Mouse (Mus musculus) lung, postnatal 10 days (tissue): Measurements from ENCODE around the gene Sh3bp5.
A peak's percentile ranks its signal among the peaks of the same experiment; 100 is the strongest.

ENCODE experiments used
- DNase-seq: peaks from one replicate; pipeline ENCODE4 v3.0.0; 2021

Gene Sh3bp5

DNA sequence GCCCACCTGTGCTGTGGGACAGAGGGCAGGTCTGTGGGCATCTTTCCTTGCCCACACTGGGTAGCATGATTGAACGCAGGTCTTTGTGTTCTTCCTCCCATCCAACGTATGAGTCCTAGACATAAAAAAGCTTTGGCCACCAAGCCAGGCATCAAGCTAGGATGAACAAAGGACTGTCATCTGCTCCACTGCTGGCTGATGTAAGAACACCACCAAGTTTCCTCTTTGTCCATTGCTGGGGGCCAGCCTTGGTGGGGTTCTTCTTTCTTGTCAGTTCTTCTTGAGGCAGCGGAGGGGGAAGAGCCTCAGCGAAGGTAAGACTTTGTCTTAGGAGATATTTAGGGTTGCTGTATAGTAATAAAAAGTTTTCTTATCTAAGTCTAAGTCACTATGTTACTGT, 104.9 kb downstream of the Sh3bp5 start:
- DNase-seq, result no peak

DNA sequence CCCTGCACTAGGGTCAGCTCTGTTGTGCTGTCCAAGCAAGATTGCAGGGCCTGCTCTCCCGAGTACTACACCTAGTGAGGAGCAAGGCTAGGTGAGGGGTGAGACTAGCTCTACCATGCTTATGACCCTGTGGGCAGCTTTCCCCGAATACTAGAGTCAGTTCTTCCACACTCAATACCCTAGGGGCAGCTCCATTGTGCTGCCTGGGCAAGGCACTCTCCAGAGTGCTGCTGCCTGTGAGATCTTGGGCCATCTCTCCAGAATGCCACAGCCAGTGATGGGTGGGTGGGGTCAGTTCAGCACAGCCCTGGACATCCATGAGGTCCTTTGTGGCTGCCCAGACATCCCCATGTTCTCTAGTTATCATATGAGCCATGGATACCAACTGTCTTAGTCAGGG, 106.1 kb downstream of the Sh3bp5 start:
- DNase-seq, result no peak

DNA sequence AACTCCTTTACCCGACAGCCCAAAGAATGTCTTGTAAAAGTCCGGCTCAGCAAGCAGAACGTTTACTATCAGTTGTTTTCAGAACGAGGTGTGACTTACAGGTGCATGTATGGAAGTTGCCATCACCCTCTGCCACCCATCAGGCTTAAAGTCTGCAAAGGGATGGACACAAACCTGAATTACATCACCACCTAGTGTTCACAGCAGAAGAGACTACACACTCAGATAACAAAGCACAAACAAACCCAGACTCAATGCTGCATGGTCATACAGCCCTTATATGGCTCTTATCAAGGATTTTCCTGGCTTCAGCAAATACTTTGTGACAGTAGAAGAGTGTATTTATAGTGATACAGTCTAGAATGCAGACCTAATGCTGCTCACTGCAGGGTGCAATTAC, 108.2 kb downstream of the Sh3bp5 start:
- DNase-seq, result no peak

DNA sequence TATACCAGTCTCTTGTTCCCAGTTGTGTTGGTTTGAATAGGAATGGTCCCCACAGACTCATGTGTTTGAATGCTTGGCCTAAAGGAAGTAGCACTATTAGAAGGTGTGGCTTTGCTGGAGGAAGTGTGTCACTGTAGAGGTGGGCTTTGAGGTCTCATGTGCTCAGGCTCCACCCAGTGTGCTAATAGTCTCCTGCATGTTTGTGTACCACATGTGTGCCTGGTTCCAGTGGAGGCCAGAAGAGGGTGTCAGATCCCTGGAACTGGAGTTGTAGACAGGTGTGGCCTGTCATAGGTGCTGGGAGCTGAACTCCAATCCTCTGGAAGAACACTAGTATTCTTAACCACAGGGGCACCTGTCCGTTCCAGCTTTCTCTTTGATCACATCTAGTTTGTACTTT, 108.7 kb downstream of the Sh3bp5 start:
- DNase-seq, result no peak

DNA sequence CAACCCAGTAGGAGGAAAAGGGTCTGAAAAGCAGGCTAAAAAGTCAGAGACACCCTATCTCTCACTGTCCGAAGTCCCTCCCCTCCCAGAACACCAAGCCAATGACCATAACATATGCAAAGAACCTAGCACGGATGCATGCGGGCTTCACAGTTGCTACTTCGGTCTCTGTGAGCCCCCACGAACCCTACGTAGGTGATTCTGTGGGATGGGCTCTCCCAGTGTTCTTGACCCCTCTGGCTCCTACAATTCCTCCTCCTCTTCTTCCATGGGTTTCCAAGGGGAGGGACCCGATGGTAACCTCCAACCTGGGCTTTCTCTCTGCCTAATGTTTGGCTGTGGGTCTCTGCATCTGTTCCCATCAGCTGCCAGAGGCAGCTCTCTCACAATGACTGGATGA, 109.1 kb downstream of the Sh3bp5 start:
- DNase-seq, result no peak

DNA sequence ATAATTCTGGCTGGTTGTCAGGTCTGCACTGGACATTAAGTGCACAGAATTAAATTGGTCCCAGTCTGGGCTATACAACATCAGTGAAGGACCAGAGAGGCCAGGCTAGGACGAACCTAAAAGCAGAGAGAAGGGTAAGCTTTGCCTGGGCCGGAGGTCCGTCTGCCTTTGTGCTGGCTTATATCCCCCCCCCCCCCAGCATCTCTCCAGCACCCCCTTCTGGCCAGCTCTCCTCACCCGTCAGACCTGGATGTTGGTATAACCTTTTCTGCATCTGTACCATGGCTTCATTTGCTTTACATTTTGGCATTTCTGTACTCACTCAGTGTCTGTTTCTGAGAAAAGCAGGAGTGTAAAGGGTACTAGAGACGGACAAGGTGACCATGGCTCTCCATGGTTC, 110.3 kb downstream of the Sh3bp5 start:
- no peak for DNase-seq

DNA sequence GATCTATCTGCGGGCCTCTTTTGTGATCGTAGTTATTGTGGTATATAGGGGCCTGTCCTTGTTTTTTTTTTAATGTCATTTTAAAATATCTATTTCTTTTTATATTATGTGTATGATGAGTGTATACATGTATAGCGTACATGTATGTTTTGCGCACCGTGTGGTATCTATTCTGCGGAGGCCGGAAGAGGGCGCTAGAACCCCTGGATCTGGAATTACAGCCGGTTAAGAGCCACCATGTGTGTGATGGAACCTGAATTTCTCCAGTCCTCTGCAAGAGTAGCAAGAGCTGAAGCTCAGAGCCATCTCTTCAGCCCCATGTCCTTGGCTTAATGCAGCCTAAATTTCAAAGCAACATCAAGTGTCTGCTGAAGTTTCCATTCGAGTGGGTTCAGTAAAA, 111.0 kb downstream of the Sh3bp5 start:
- DNase-seq, result peak; percentile 21

DNA sequence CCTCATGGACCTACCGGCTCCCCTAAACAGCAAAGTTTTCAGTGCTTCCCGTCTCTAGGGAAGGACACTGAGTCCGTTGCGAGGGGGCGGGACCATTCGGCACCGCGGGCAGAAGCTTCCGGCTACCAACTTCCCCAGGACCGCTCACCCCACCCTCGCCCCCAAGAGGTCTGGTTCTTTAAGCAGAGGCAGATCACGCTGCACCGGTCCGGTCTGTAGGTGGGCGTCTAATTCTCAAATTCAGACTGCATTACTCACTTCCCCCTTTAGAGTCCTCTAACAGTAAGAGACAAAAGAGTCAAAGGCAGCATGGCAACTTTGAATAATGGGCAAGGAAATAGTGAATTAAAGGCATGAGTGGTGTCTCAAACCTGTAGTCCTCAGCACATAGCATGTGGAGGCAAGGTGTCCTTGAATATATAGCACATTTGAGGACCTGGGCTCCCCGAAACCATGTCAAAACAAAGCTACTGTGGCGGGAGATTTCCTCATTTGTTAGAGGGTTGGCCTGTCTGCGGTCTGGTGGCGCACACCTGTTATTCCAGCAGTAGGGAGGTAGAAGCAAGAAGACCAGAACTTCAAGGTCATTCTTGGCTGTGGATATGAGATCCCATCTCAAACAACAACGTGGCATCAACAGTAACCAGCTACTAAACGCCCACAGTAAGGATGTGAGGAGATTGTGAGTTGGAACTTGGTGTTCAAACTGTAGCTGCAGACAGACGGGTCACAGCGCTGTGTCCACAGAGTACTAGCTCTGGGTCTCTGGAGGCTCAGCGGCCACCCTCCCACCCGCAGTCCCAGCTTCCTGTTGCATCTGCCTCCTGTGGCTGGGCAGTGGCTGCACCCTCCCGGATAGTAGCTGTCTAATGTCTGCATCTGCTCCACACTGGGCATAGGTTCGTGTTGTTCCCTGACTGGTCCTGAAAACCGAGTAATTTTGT, 111.8 kb downstream of the Sh3bp5 start, which contains the start of gene Dnah1:
Gene Dnah1, minus strand, starts transcription at position 48 of the 944 bp plus-strand sequence.
- peak; percentile 71 for DNase-seq

DNA sequence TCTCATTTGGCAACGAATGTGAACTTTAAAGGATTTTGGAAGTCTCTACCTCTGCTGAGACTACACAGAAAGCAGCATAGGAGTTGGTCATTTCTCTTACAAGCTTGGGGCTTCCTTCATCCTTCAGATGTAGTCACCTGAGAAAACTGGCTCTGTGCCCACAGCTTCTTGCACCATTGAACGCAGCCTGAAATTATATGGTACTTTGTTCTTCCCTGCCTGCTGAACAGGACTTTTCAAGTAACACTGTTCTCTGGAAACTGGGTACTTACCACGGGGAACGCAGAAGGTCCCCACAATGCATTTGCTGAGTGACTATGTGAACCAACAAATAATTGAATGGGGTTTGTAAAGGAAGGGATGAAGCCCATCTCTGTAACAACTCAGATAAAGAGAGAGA, 112.7 kb downstream of the Sh3bp5 start:
- no peak for DNase-seq

DNA sequence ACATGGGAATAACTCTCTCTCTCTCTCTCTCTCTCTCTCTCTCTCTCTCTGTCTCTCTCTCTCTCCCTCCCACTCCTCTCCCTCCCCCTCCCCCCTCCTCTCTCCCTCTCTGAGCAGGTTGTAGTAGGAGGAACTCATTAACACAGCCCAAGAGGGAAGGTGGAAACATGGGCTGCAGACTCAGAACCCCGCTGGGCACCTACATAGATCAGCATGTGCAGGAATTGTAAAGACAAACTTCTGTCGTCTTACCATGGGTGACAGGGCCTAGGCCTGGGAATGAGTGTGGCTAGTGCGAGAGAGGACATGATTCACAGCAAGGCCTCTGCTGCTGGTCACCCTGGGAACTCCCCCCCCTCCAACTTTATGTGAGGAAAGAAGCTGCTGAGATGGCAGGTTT, 113.7 kb downstream of the Sh3bp5 start:
- DNase-seq, result no peak

DNA sequence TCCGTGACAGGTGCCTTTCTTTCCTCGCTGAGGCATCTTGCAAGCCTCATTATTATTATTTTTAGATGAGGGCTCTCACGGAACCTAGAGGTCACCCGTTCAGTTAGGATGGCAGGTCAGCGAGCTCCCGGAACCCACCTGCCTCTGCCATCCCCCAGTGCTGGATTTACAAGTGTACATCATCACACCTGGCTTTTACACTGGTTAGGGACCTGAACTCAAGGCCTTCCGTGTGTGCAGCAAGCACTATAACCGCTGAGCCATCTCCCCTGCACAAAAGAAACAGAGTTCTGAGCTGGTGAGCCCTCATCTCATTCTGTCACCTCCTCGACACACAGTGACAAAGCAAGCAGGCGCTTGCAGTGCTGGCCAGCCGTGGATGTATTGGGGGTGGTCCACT, 114.7 kb downstream of the Sh3bp5 start:
- no peak for DNase-seq

DNA sequence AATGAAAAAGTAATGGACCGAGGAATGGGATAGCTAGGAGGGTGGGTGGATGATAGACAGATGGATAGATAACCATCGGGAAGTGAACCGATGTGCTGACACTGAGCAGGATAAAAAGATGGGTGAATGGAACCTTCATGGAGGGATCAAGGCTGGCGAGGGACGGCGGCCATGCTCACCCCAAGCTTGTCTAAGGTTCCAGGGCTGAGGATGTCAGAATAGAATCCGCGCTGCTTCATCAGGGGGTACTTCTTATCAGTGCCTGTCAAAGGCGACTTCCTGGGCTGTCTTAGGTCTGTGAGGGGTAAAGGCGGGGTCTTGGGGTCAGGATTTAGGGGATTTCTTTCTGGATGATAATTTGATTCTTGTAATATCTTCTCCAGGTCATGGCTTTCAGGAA, 116.3 kb downstream of the Sh3bp5 start:
- no peak for DNase-seq

DNA sequence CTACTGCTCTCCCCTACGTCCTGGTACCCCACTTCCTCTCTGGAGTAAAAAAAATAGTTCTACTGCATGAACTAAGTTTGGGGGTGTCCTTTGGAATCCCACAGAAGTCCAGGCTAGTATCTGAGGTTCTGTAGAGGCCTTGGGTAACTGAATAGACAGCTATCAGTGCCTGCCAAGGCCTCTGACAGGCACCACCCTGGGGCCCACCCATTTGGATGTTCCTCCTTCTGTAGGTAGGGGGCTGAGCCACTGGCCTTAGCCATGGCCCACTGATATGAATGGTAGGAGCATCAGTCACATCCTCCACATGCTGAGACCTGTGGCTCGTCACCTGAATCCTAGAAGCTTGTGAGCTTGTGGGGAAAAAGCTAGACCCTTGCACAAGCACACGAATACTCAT, 118.1 kb downstream of the Sh3bp5 start:
- no peak for DNase-seq

DNA sequence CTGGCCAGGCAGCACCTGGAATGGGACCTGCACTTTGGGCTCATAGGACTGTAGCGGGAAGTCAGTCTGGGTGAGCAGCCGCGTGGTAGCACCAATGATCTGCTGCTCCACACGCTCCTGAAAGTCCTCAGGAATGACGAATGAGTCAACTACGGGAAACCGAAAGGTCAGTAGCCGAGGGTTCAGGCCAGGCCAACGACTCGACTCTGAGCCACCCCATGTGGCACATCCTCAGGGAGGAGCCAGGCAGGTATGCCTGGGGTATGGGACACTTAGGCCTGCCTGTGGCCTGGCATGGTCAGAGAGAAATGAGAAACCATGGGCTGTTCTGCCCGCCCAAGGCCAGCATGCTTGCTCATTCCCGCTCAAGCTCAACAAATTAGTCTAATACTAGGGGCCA, 119.3 kb downstream of the Sh3bp5 start:
- no peak for DNase-seq

DNA sequence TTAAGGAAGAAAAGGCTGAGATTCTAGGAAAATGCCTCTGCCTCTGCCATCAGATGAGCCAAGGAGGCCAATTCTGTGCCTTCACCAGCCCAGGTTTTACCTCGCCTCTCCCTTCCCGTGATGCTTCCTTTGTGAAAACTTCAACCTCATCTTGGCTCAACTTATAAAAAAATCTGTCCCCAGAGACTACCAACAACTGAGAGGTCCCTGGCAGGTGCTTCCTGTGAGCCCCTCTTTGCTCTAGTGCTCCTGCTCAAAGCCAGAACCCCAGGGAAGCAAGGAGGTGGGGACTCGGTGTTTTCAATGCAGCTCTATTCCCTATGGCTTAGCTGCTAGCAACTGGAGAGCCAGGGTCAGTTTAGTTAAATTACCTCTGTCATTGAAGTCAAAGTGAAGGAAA, 122.7 kb downstream of the Sh3bp5 start:
- DNase-seq, result no peak
